Mouse (Mus musculus) heart, adult 2 months (tissue): ENCODE measurements around the gene Poc5.

Source experiments
- CTCF ChIP-seq: fragments of 200-600 bp; IDR thresholded peaks from 2 replicates; pipeline ENCODE4 v1.8.1; 2022; ENCODE audit warnings: antibody characterized with exemption, mild to moderate bottlenecking, moderate library complexity
- EP300 ChIP-seq: fragments of 200-500 bp; IDR thresholded peaks from 2 replicates; pipeline ENCODE4 v1.6.1; 2011; ENCODE audit warnings: low read depth, low read length, control low read depth; ENCODE audit not compliant: insufficient read depth
- POLR2A ChIP-seq: fragments of 200-500 bp; IDR thresholded peaks from 2 replicates; pipeline ENCODE4 v1.6.1; 2011; ENCODE audit warnings: mild to moderate bottlenecking, low read depth, low read length, control low read depth; ENCODE audit not compliant: insufficient read depth

GRCm38 (mm10) chr13:96418487-96418886 lies 30.4 kb downstream of the Poc5 start:
- TF ChIP-seq CTCF (no peak), EP300 (no peak), POLR2A (no peak)
